Mouse (Mus musculus) neutrophil, adult 5-6 weeks (primary cell): ENCODE measurements around the gene Ftsj3. TPM values are rescaled to one million over a fixed set of nuclear protein-coding genes. Genes with fewer than 3 reads are reported as not detected.
"Not testable (repeated sequence)": the region's sequence is repeated elsewhere in the genome, so short reads cannot be mapped to it uniquely, and the experiment has no call there.

Experiments used
- ATAC-seq: fragments of 151-379, 151-347 bp; 2 replicates; pipeline ENCODE4 v1.8.0; 2017; ENCODE audit warnings: mild to moderate bottlenecking, moderate TSS enrichment; ENCODE audit not compliant: insufficient number of reproducible peaks, poor library complexity, low FRiP score, severe bottlenecking; ENCODE audit errors: extremely low read depth
- total RNA-seq: library from RNA; stranded (forward); fragments of 200-1000 nt; gene quantifications from 2 replicates; pipeline ENCODE4 v1.2.3, GENCODE M21; 2017

The Ftsj3 gene
- total RNA-seq, 1 experiment from 2014 or later: 63.8 TPM

DNA sequence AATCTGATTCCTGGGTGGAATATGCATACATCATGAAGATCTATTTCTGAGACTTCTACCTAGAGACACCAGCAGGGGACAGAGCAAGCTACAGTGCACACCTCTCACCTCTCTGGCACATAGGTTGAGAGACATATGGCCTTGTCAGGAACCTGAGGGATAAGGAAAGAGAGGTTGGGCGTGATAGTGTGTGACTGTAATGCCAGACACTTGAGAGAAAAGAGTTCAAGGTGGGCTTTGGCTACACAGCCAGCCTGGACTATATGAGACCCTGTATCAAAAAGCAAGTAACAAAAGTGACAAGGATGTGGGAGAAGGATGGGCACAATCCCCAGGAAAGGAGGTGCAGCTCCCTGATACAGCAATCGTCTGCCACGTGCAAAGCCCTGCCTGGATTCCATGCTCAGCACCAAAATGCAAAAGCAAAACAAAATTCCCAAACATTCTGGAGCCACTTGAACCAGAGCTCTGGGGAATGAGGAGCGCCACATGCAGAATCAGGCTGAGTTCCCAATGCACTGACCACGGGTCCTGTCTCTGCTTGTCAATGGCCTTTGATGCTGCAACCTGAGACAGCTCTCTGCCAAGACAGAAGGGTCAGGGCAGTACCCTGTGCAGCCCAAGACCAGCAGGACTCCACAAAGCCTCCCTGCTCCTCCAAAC, 15.4 kb upstream of the Ftsj3 start:
- no peak for ATAC-seq

DNA sequence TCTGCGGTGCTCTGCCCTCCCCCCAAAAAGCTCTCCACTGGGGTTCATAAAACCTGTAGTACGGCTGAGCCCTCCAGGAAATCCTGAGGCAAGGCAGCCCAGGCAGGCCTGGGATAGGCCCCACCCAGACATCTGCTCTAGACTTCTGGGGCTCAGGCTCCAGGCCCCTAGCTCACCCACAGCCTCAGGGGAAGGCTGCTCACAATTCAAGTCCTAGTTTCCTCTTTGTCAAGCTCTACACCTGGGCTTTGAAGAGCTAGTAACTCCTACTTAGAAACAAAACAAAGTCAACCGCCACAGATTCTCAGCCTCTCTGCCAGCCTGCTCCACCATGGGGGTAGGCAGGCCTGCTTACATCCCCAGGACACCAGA, 13.2 kb upstream of the Ftsj3 start:
- no peak for ATAC-seq

DNA sequence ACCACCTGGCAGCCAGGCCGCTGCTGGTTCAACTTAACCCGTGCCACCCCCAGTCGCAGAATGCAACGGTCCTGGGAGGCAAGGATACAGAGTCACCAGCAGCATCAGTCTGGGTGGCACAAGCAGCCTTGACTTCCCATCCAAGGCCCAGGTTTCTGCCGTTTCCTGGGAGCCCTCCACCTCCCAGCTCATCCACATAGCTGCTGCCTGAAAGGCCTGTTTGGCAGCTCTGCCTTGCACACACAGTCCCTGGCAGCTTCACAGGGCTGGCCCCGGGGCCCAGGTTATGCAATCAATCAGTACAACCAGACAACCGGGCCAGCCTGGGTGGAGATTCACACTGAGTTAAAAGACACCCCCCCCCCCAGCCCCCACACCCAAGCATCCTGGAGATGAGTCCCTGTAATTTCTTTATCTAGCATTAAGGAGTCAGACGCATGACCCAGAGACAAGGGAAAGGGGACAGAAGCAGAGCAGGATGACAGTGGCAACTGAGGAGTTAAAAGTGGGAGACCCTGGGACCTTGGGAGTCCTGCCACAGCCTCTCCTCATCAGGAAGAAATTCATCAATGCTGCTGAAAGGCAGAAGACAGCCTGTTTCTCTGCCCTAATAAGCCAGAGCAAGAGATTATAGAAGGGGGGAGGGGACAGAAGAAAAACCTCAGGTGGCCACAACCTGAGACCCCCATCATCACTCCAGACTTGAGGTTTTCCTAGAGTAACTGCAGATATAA, 12.6 kb upstream of the Ftsj3 start:
- no peak for ATAC-seq

DNA sequence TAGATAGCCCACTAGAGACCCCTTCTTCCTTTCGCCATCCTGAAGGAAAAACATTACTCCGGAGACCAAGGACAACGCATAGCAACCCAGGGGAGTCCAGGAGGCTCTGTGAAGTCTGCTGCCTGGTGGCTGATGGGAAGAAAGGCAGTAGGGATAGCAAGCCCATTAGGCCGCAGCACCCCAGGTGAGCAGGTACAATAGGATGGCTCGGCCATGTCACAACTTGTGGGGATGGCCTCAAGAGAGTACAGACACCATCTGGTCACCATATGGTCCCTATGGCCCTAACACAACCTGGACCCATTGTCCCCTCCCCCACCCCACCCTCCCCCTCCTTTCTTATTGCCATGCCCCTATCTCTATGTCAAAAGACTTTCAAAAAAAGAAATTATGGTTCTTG, 12.0 kb upstream of the Ftsj3 start:
- ATAC-seq: no peak

DNA sequence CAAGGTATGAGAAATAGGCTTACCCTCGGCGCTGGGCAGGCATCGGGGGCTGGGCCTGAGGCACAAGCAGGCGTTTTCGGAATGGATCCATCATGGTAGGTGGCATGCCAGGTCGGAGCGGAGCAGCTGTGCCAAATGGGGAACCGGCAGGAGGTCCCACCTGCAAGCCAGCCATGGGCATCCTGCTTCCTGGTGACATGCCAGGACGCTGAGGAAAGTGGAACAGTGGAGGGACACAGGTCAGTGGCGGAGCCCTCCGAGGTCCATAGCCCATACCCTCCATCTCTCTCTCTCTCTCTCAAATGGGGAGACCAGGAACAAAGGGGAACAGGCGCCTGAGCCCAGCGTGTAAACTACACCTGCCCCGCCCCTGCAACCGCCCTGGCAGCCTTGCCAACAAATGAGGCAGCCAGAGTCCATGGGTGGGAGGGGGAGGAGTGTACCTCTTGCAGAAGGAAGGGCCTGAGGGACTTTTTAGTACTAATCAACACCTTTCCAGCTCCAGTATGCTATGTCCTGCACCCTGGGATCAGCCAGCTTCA, 11.5 kb upstream of the Ftsj3 start:
- no peak for ATAC-seq

DNA sequence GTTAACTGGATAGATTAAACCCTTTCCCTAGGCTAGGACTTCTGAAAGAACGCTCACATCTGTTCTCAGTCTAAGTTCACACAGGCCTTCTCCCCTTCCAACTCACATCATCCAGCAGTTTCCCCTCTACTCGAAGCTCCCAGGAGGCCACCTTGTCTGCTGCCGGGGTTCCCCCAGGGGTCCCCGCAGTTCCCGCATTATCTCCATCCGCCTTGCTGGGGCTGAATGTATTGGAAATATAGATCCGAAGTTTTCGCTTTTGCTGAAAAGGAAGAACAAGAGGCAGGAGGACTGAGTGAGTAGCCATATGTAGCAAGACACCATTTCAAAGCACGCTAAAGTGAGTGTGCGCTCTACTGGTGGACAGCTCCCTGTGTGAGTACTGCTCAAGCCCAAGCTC, 10.6 kb upstream of the Ftsj3 start:
- no peak for ATAC-seq

DNA sequence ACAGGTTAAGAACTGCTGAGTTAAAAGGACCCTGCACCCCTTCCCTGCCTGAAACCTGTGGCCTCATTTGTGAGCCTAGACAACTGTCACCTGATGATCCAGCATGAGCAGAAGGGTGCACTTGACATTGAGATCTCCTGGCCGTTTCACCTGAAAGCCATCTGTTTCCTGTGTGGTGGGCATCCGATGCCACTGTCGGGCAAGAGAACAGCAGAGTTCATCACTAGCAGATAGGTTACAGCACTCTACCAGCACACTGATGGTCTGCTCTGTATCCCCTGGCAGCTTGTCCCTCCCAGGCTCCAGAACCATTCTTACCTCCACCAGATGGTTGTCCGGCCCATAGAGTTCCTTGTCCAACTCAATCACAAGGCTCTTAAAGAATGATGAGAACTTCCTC, 9.7 kb upstream of the Ftsj3 start:
- ATAC-seq: no peak

DNA sequence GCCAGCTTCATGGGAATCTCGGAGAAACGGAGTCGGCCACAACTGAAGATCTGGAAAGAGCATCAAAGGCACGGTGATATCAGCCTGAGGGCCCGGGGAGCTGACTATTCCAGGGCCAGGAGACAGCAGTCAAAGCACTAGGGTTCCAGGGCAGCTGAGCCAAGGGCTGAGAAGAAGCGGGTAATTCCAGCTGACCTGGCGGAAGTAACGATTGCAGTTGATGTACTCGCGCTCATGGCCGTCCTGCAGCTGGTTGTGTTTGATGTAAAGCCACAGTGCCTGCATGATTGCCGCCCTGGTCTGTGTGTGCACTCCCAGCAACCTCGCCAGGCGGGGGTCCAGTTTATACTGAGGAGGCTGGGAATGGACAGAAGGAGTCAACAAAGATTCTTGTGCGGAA, 9.1 kb upstream of the Ftsj3 start:
- no peak for ATAC-seq

DNA sequence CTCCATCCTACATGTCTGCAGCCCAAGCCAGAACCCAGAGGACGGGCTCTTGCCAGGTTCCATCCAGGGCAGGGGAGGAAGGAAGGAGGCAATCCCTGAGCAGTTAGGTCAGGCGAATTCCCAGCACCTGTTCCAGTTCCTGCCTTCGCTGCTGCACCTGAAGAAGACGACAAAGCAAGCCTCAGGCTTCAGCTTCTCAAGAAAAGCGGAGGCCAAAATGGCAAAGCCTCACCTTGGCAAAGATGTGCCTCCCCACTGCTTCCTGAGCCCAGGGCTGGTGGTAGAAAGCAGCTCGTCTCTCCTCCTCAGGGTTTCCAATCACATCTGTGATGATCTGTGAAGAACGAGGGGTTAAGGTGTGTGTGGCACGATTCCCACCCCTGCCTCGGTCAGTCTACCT, 8.1 kb upstream of the Ftsj3 start:
- no peak for ATAC-seq

DNA sequence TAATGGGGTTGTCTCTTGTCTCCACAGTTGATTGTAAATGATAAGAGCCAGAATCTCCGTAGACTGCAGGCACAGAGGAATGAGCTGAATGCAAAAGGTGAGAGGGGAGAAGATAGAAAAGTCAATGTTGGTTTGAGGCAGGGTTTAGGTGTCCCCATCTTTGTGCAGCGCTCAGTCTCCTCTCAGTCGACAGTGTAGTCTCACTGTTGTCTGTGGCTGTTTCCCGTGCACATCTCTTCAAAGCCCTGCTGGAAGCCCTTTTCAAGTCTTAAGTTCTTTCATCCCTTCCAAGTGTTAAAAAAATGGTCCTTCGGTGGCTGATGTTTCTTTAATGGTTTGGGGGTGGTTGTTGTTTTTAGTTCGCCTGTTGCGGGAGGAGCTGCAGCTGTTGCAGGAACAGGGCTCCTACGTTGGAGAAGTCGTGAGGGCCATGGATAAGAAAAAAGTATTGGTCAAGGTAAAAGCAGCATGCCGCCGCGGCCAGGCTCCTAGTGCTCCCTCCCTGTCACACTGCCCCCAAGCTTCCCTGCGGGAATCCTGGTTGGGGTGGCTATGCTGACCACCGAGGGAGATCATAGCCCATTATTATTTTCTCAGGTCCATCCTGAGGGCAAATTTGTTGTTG, 5.1 kb upstream of the Ftsj3 start:
- ATAC-seq: no peak

DNA sequence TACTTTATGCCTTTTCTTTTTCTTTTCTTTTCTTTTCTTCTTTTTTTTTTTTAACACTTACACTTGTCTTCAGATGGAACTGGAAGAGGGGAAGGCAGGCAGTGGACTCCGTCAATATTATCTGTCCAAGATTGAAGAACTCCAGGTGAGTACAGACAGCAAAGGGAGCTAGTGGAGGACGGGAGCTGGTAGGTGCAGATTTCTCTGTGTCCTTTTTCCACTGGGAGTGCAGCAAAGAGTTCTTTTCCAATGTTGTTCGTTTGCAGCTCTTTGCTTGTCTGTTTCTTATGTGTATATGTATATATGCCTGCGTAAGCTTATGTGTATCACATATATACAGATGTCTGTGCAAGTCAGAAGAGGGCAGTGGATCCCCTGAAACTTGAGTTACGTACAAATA, 896 bp upstream of the Ftsj3 start:
- no peak for ATAC-seq

DNA sequence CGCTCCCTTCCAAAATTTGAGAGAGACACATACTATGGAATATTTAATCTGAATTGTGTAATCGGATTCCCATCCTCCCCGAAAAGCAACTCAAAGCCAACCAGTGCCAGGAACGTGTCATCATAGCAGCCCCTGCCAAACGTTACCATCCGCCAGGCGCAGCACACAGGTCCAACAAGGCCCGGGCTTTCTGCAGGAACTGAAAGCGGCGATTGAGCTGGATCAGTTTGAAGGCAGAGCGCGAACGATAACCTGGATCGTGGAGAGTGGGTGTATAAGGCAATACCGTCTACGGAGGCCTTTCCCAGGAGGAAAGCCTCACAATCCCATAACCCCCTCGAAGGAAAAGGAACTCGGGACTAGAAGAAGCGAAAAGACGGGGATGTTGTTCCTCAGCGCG, 705 bp downstream of the Ftsj3 start:
- no peak for ATAC-seq

DNA sequence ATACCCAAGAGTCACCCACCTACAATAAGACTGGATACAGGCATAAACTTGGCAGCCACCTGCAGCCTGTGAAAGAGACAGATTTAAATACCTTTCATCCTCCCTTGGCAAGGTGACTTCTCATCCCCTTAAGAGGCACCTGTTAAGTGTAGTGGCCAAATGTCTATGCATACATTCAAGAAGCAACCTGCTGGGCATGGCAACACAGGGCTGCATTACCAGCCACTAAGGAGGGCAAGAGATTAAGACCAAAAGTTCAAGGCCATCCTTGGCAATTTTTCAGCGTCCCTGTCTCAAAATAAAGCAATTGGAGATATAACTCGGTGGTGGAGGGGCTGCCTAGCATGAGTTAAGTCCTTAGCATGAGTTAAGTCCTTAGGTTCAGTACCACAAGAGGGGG, 1.1 kb downstream of the Ftsj3 start:
- no peak for ATAC-seq

DNA sequence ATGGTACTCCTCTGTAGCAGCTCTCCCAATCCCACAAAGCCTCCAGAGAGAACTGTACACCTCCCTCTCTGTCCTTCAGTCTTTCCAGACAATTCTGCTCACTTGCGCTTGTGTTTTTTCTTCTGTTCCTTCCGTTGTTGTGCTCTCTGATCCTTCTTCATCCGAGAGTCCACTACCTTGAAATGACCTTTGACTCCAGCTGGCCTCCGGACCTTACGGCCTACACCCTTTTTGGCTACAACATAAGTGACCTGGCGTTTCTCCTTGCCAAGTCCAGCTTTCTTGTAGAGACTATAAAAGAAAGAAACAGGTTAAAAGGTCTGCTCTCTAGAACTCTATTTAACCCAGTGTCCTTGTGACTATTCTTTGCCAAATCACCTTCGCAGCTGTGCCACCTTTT, 6.6 kb downstream of the Ftsj3 start:
- ATAC-seq: no peak

DNA sequence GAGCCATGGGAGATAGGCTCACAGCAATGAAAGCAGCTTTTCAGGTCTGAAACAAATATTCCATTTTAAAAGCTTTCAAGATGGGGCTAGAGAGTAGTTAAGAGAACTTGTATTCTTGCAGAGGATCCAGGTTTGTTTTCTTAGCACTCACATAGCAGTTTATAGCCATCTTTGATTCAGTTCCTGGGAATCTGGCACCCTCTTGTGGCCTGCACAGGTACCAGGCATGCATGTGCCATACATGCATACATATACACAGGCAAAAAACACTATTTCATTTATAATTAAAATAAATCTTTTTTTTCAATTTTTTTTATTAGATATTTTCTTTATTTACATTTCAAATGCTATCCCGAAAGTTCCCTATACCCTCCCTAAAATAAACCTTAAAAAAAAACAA, 9.0 kb downstream of the Ftsj3 start:
- ATAC-seq: 0 out of 2 replicates have a peak, but pooled peaks have one; percentile 30

DNA sequence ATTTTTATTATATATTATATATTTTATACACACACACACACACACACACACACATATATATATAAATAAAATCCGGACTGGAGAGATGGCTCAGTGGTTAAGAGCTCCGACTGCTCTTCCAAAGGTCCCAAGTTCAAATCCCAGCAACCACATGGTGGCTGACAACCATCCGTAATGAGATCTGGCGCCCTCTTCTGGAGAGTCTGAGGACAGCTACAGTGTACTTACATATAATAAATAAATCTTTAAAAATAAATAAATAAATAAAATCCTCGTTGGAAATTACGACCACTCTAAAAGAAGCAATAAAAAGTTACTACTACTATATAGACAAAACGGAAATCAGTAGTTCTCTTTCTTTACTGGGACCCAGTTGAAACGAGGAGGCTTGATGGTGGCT, 21.9 kb downstream of the Ftsj3 start:
- ATAC-seq: not testable (repeated sequence)

DNA sequence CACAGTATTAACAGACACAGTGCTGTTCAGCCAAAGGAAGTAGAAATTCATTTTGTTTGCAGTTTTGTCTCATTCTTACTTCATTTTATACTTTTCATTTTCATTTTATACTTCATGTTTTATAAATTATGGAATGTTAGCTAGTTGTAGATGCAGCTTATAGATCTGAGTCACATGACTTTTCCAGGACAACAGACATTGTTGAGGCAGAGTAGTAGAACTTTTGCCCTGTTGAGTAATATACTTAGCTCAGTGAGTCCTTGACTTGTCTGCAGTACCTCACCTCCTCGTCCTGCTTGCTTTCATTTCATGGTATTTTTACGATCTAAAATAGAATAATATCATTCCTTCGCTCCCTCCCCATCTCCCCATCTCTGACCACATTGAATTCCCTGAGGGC, 35.3 kb downstream of the Ftsj3 start:
- no peak for ATAC-seq

DNA sequence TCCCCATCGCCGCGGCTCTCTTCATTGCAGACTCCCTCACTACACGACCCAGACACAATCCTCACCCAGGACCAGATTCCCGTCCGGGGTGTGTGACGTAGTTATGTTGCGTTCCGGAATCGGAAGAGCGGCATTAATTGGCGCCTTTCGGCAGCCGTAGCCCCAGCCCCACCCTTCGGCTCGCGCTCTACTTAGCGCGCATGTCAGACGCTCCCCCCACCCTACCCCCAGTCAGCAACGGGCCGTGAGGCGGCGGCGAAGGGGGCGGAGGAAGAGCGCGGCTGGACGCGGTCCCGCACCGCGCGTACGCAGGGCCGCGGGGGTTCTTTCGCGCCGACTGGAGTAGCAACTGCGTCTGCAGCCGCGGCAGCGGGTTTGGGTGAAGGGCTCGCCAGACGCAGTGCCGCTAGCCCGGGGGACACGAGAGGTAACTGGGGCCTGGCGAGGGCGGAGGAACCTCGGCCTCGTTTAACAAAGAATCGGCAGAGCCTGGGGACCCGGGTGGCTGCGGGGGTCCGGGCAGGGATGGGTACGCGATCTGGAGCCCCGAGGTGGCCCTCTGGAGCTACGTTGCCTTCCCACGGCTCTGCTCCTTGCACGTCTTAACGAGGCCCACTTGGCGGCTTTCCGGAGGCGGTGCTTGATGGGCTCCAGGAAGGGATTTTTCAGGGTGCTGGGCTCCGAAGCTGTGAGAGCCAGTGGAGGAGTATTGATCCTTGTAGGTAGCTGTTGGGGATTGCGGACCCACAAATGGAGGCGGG, 39.0 kb downstream of the Ftsj3 start, which contains the start of gene Ddx42:
Gene Ddx42, plus strand, starts transcription at position 197 of the 761 bp plus-strand sequence.
- peak; percentile 76 for ATAC-seq

DNA sequence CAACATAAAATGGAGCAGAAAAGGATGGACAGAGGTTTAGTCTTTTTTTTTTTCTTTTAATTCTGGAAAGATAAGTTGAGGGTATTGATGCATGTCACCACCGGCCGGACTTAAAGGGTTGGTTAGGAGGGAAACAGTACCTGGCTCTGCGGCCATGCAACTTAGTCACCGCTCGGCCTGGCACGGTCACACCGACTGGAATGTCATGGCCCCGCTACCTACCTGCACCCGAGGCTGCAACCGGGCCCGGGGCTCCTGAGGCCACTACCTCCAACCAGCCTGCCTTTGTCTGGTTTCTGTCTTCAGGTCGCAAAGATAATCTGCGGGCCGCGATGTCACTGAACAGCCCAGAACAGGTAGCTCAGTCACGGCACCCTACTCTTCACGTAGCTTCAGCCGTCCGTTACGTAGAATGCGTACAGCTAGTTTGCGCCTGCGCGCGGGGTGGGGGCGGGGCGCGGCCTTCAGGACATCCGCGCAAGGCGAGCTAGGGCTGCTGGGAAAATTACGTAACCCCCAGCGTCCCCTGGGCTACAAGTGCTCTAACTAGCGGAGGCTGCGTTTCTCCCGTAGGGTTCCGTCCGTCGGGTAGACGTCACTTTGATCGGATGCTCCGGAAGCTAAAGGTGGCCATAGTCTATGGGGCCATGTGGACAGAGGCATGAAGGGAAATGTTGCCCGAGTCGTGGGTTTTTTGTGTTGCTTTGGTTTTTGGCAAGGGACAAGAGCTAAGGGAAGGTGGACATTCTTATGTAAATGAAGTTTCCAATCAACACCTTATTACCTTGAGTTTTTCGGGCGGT, 39.8 kb downstream of the Ftsj3 start, which contains the start of gene Ccdc47:
Gene Ccdc47, minus strand, starts transcription at position 418 of the 803 bp plus-strand sequence.
- peak; percentile 93 for ATAC-seq
